Mouse (Mus musculus): ENCODE results near the gene Cct2. TPM values are rescaled to one million over a fixed set of nuclear protein-coding genes. Genes with fewer than 3 reads are reported as not detected.

Cct2 gene
- polyA plus RNA-seq, 1 experiment from 2014 or later = 183 TPM

DNA sequence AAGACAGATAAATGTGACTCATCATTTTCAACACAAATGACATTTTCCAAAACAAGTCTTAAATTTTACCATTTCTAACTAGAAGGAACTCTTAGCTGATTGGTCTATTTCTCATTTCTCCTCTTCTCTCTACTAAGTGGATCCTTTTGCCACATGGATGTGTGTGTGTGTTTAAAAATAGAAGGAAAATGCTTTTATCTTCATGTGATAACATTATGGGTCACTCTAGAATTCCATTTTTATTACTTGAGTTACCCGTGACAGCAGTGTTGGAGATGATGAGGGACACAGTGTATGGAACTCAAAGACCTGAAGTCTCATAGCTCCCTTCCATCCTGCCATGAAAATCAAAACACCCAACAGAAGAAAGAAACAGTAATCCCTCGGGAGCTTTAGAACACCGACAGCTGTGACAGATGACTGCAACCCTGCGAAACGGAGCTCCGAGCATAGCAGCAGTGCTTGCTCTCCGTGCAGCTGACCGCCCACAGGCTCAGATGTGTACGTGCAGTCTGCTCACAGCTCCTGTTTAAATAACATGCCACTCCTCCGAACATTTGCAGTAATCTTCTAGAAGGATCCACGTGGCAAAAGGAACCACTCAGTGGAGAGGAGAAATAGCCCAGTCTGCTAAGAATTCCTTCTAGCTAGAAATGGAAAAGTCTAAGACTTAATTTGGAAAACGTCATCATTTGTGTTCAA lies 49.8 kb downstream of the Cct2 start:
- Histone ChIP-seq H3K4me1 (ENCODE audit: control insufficient read depth in 2 of 2, insufficient read depth in 2 of 2, low read length in 2 of 2) (peaks cover 17 to 22% of the 10 kb centered on the region in 2 experiments), H3K4me3 (ENCODE audit: control insufficient read depth in 1 of 2, insufficient read depth in 1 of 2, low read depth in 1 of 2, low read length in 2 of 2) (peak overlapping the region in 1 of 2 experiments; percentile 3; a peak in 1 of 4 replicates), H3K27me3 (ENCODE audit: control insufficient read depth, insufficient read depth, low read length) (no peaks in the 10 kb centered on the region), H3K9ac (ENCODE audit: low read length) (peak overlapping the region; percentile 44; the same call in 1 of the 2 replicates), H3K36me3 (ENCODE audit: control insufficient read depth, insufficient read depth, low read length) (no peaks in the 10 kb centered on the region), H3K27ac (replicated peaks in 1 of 2; ENCODE audit: control insufficient read depth in 1 of 2, insufficient read depth in 1 of 2, low read depth in 2 of 2, low read length in 2 of 2) (peak overlapping the region; percentile 84 to 92), H3K4me2 (ENCODE audit: low read length) (peak overlapping the region; percentile 48), H3K9me3 (ENCODE audit: control insufficient read depth, low read length) (no peaks in the 10 kb centered on the region)
- 11% methylated on average over 12 of the region's 12 CpGs for WGBS
- ATAC-seq (ENCODE audit: insufficient number of reproducible peaks, insufficient read depth, low FRiP score, low read depth) = peak; percentile 82

DNA sequence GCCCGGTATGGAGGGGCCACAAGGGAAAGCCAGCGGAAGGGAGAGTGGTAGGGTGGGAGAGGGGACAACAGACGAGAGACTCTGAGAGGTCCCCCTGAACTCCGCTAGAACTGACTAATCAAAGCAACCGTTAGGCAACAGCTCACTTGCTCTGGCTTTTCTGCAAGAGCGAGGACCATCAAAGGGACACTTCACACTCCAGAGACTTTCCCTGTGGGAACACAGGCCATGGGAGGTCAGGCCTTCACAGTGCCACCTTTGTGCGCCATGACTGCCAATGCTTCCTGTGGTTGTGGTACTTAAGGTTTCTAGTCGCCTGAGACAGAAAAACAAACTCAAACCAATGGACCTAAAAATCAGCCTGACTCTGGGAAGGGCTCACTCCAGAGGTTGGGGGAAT lies 52.6 kb downstream of the Cct2 start:
- Histone ChIP-seq H3K4me3 (ENCODE audit: control insufficient read depth in 1 of 2, insufficient read depth in 1 of 2, low read depth in 1 of 2, low read length in 2 of 2) (no peak overlapping the region), H3K9ac (ENCODE audit: low read length) (no peak overlapping the region), H3K27ac (replicated peaks in 1 of 2; ENCODE audit: control insufficient read depth in 1 of 2, insufficient read depth in 1 of 2, low read depth in 2 of 2, low read length in 2 of 2) (no peak overlapping the region), H3K4me2 (ENCODE audit: low read length) (no peak overlapping the region), H3K27me3 (ENCODE audit: control insufficient read depth, insufficient read depth, low read length) (no peaks in the 10 kb centered on the region), H3K9me3 (ENCODE audit: control insufficient read depth, low read length) (no peaks in the 10 kb centered on the region), H3K4me1 (ENCODE audit: control insufficient read depth in 2 of 2, insufficient read depth in 2 of 2, low read length in 2 of 2) (peaks cover 14 to 21% of the 10 kb centered on the region in 2 experiments), H3K36me3 (ENCODE audit: control insufficient read depth, insufficient read depth, low read length) (no peaks in the 10 kb centered on the region)
- no peak for ATAC-seq (ENCODE audit: insufficient number of reproducible peaks, insufficient read depth, low FRiP score, low read depth)
- WGBS = 76% methylated on average over 8 of the region's 8 CpGs

DNA sequence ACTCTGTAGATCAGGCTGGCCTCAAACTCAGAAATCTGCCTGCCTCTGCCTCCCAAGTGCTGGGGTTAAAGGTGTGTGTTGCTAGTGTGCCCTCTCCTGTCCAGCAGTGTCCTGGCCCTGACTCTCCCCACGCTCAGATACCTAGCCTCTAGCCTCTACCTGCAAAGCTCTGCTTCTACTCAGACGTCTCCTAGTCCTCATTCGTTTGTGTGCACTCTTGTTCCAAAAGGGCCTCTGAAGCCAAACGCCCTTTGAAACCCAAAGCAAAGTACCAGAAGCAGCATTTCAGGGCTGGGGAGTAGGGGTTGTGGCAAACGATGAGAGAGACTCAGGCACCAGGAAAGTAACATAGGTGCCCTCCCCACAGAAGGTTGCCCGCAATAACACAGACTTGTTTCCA lies 53.9 kb downstream of the Cct2 start:
- H3K27ac ChIP-seq (replicated peaks in 1 of 2; ENCODE audit: control insufficient read depth in 1 of 2, insufficient read depth in 1 of 2, low read depth in 2 of 2, low read length in 2 of 2) = no peak overlapping the region
- H3K9me3 ChIP-seq (ENCODE audit: control insufficient read depth, low read length) = no peaks in the 10 kb centered on the region
- H3K9ac ChIP-seq (ENCODE audit: low read length) = no peak overlapping the region
- no peaks in the 10 kb centered on the region for H3K36me3 ChIP-seq (ENCODE audit: control insufficient read depth, insufficient read depth, low read length)
- H3K4me2 ChIP-seq (ENCODE audit: low read length) = no peak overlapping the region
- WGBS = 79% methylated on average over 6 of the region's 6 CpGs
- H3K4me1 ChIP-seq (ENCODE audit: control insufficient read depth in 2 of 2, insufficient read depth in 2 of 2, low read length in 2 of 2) = peaks cover 11 to 21% of the 10 kb centered on the region in 2 experiments
- no peak overlapping the region for H3K4me3 ChIP-seq (ENCODE audit: control insufficient read depth in 1 of 2, insufficient read depth in 1 of 2, low read depth in 1 of 2, low read length in 2 of 2)
- H3K27me3 ChIP-seq (ENCODE audit: control insufficient read depth, insufficient read depth, low read length) = no peaks in the 10 kb centered on the region
- ATAC-seq (ENCODE audit: insufficient number of reproducible peaks, insufficient read depth, low FRiP score, low read depth) = no peak

DNA sequence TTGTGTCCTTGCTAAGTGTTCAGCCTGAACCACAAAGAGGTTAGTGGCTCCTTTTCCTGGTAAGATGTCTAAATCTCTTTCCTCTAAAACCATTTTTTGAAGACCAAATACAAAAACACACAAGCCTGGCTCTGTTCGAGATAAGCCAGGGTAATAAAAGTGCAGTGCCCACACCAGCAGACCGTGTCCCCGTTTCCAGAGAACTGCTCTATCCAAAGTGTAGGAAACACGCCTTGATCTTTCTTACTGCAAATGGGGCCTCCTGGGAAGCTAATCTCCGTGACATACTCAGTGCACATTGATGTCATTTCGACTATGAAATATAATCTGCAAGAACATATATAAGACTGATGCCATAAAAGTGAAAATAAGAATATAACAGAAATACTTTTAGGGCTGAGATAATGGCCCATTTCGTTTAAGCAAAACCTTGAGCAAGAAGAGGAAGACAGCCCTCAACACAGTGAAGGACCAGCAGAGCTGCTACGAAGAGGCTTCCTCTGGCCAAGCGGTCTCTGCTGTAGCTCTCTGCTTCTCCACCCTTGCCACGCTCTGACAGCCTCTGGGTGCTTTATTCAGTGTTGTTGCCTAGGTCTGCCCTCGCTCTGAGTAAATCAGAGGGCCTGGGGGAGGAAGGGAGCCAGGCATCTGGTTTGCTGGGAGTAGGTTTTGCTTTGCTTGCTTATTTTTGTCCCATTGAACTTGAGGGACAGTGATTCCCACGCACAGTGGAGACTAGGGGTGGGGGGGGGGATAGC lies 57.7 kb downstream of the Cct2 start:
- Histone ChIP-seq H3K4me2 (ENCODE audit: low read length) (no peak overlapping the region), H3K4me1 (ENCODE audit: control insufficient read depth in 2 of 2, insufficient read depth in 2 of 2, low read length in 2 of 2) (peaks cover 6 to 14% of the 10 kb centered on the region in 2 experiments), H3K27me3 (ENCODE audit: control insufficient read depth, insufficient read depth, low read length) (no peaks in the 10 kb centered on the region), H3K9me3 (ENCODE audit: control insufficient read depth, low read length) (no peaks in the 10 kb centered on the region), H3K4me3 (ENCODE audit: control insufficient read depth in 1 of 2, insufficient read depth in 1 of 2, low read depth in 1 of 2, low read length in 2 of 2) (no peak overlapping the region), H3K27ac (replicated peaks in 1 of 2; ENCODE audit: control insufficient read depth in 1 of 2, insufficient read depth in 1 of 2, low read depth in 2 of 2, low read length in 2 of 2) (peak overlapping the region in 1 of 2 experiments; percentile 1; a peak in 1 of 4 replicates), H3K9ac (ENCODE audit: low read length) (no peak overlapping the region), H3K36me3 (ENCODE audit: control insufficient read depth, insufficient read depth, low read length) (no peaks in the 10 kb centered on the region)
- WGBS = 57% methylated on average over 12 of the region's 12 CpGs
- ATAC-seq (ENCODE audit: insufficient number of reproducible peaks, insufficient read depth, low FRiP score, low read depth) = no peak

DNA sequence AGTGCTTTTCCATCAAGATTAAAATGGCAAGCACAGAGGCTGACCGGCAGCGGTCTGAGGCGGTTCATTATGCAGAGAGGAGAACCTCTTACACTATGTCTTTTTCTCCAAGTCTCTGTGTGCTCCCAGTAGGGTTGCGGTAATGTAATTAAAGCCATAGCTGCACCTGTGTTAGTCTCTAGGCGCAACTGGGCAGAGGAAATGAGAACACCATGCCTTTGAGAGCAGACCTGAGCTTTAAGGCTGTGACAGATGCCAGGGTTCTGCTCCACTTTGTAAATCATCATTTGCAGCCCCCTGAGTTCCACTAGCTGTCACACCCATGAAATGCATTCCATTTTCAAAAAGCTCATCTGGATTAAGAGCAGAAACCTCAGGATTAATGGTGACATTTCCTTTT lies 58.9 kb downstream of the Cct2 start:
- H3K36me3 ChIP-seq (ENCODE audit: control insufficient read depth, insufficient read depth, low read length) = no peaks in the 10 kb centered on the region
- H3K27ac ChIP-seq (replicated peaks in 1 of 2; ENCODE audit: control insufficient read depth in 1 of 2, insufficient read depth in 1 of 2, low read depth in 2 of 2, low read length in 2 of 2) = no peak overlapping the region
- ATAC-seq (ENCODE audit: insufficient number of reproducible peaks, insufficient read depth, low FRiP score, low read depth) = no peak
- H3K4me2 ChIP-seq (ENCODE audit: low read length) = no peak overlapping the region
- whole genome bisulfite sequencing = 80% methylated on average over 5 of the region's 5 CpGs
- H3K4me3 ChIP-seq (ENCODE audit: control insufficient read depth in 1 of 2, insufficient read depth in 1 of 2, low read depth in 1 of 2, low read length in 2 of 2) = no peak overlapping the region
- no peaks in the 10 kb centered on the region for H3K27me3 ChIP-seq (ENCODE audit: control insufficient read depth, insufficient read depth, low read length)
- H3K4me1 ChIP-seq (ENCODE audit: control insufficient read depth in 2 of 2, insufficient read depth in 2 of 2, low read length in 2 of 2) = peaks cover 8 to 17% of the 10 kb centered on the region in 2 experiments
- H3K9ac ChIP-seq (ENCODE audit: low read length) = no peak overlapping the region
- H3K9me3 ChIP-seq (ENCODE audit: control insufficient read depth, low read length) = no peaks in the 10 kb centered on the region

Other genes starting within 250 kb of the Cct2 start
- gene Myrfl, start 166.9 kb downstream of the Cct2 start, polyA plus RNA-seq (2014; fragmentation: Nextera tagmentation; extraction: Ambion mirVana) = 0.26 and 0.34 TPM in 2 replicates
- 66.2 and 70.9 TPM in 2 replicates for gene Rab3ip, start 113.0 kb downstream of the Cct2 start, polyA plus RNA-seq (2014; fragmentation: Nextera tagmentation; extraction: Ambion mirVana)
- not detected in 2 replicates for gene Gm10271, start 91.2 kb downstream of the Cct2 start, polyA plus RNA-seq (2014; fragmentation: Nextera tagmentation; extraction: Ambion mirVana)
- 0.77 and 0.81 TPM in 2 replicates for gene Best3, start 77.5 kb downstream of the Cct2 start, polyA plus RNA-seq (2014; fragmentation: Nextera tagmentation; extraction: Ambion mirVana)
- 80.5 and 84.2 TPM in 2 replicates for gene Lrrc10, start 18.5 kb downstream of the Cct2 start, polyA plus RNA-seq (2014; fragmentation: Nextera tagmentation; extraction: Ambion mirVana)
- 25.4 and 26.1 TPM in 2 replicates for gene Frs2, start 84.7 kb upstream of the Cct2 start, polyA plus RNA-seq (2014; fragmentation: Nextera tagmentation; extraction: Ambion mirVana)
- gene Yeats4, start 160.7 kb upstream of the Cct2 start, polyA plus RNA-seq (2014; fragmentation: Nextera tagmentation; extraction: Ambion mirVana) = 48.0 and 52.1 TPM in 2 replicates
- not detected in 2 replicates for gene 9530003J23Rik, start 174.9 kb upstream of the Cct2 start, polyA plus RNA-seq (2014; fragmentation: Nextera tagmentation; extraction: Ambion mirVana)
- gene Lyz2, start 218.5 kb upstream of the Cct2 start, polyA plus RNA-seq (2014; fragmentation: Nextera tagmentation; extraction: Ambion mirVana) = 106 and 110 TPM in 2 replicates
- 5.1 TPM in 2 replicates for gene Lyz1, start 229.1 kb upstream of the Cct2 start, polyA plus RNA-seq (2014; fragmentation: Nextera tagmentation; extraction: Ambion mirVana)